Mouse (Mus musculus): ENCODE data around the gene Cep19.
A peak's percentile ranks its signal among the peaks of the same experiment; 100 is the strongest.

Cep19 gene

GRCm38 (mm10) chr16:32107342-32108045, 7.9 kb downstream of the Cep19 start:
- DNase-seq (ENCODE audit: low read depth, low spot score) = no peak

- no peak for DNase-seq (ENCODE audit: low read depth, low spot score)
These were observed 8.6 kb downstream of the Cep19 start for GRCm38 (mm10) chr16:32108170-32108569.

- DNase-seq (ENCODE audit: low read depth, low spot score) = no peak
These were observed 9.0 kb downstream of the Cep19 start for GRCm38 (mm10) chr16:32108578-32108977.

GRCm38 (mm10) chr16:32110951-32111699, 11.5 kb downstream of the Cep19 start:
- peak; percentile 65 for DNase-seq (ENCODE audit: low read depth, low spot score)

GRCm38 (mm10) chr16:32113541-32114218, 14.1 kb downstream of the Cep19 start:
- DNase-seq (ENCODE audit: low read depth, low spot score) = peak; percentile 62

GRCm38 (mm10) chr16:32114406-32114805, 14.8 kb downstream of the Cep19 start:
- DNase-seq (ENCODE audit: low read depth, low spot score) = no peak

- peak; percentile 83 for DNase-seq (ENCODE audit: low read depth, low spot score)
These were observed 15.5 kb downstream of the Cep19 start for GRCm38 (mm10) chr16:32114968-32115695.

GRCm38 (mm10) chr16:32115781-32116180, 16.2 kb downstream of the Cep19 start:
- DNase-seq (ENCODE audit: low read depth, low spot score) = no peak

GRCm38 (mm10) chr16:32116186-32116585, 16.6 kb downstream of the Cep19 start:
- no peak for DNase-seq (ENCODE audit: low read depth, low spot score)

GRCm38 (mm10) chr16:32120454-32120853, 20.9 kb downstream of the Cep19 start:
- no peak for DNase-seq (ENCODE audit: low read depth, low spot score)

GRCm38 (mm10) chr16:32124020-32124419, 24.4 kb downstream of the Cep19 start:
- DNase-seq (ENCODE audit: low read depth, low spot score) = no peak

GRCm38 (mm10) chr16:32124444-32125335, 25.1 kb downstream of the Cep19 start:
- DNase-seq (ENCODE audit: low read depth, low spot score) = peak; percentile 93

- DNase-seq (ENCODE audit: low read depth, low spot score) = no peak
These were observed 25.8 kb downstream of the Cep19 start for GRCm38 (mm10) chr16:32125364-32125763.

- no peak for DNase-seq (ENCODE audit: low read depth, low spot score)
These were observed 27.4 kb downstream of the Cep19 start for GRCm38 (mm10) chr16:32127046-32127445.

GRCm38 (mm10) chr16:32129449-32130189, 30.0 kb downstream of the Cep19 start:
- no peak for DNase-seq (ENCODE audit: low read depth, low spot score)

- no peak for DNase-seq (ENCODE audit: low read depth, low spot score)
These were observed 30.7 kb downstream of the Cep19 start for GRCm38 (mm10) chr16:32130190-32130826.

- no peak for DNase-seq (ENCODE audit: low read depth, low spot score)
These were observed 33.5 kb downstream of the Cep19 start for GRCm38 (mm10) chr16:32133148-32133547.

- no peak for DNase-seq (ENCODE audit: low read depth, low spot score)
These were observed 36.3 kb downstream of the Cep19 start for GRCm38 (mm10) chr16:32135842-32136357.

GRCm38 (mm10) chr16:32138954-32139353, 39.4 kb downstream of the Cep19 start:
- DNase-seq (ENCODE audit: low read depth, low spot score) = no peak
